8 mouse cellular contexts compared by ENCODE assay signal in the genomic region with DNA sequence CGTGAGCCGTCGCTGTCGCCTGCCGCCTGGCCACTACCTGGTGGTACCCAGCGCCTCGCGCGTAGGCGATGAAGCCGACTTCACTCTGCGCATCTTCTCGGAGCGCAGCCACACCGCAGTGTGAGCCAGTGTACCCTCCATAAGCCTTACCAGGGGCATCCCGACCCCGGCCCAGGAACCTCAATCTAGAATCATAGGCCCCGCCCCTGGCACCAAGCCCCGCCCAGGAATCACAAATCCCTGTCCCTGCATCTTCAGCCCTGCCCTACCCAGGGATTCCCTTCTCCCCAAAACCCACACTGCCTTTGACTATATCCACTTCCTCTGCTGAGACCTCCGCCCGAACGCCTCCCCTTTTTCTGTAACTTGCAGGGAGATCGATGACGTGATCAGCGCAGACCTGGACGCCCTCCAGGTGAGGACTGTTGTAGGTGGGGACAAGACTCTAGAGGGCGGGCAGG. TPM values are rescaled to one million over a fixed set of nuclear protein-coding genes. Genes with fewer than 3 reads are reported as not detected.
A peak's percentile ranks its signal among the peaks of the same experiment; 100 is the strongest.
DNase-seq lines count a peak whose midpoint lies in the region; ATAC-seq lines count a peak whose summit lies in the region.

No protein-coding gene starts in this region.

- peak overlapping the region; percentile 67 for H3K4me2 ChIP-seq in heart, embryonic 12.5 days
- peak overlapping the region; percentile 63 for H3K4me2 ChIP-seq in heart, embryonic 15.5 days

- intact Hi-C loops in heart, postnatal 25 days (cut with DNase I) = no loop called here

- WGBS in heart, embryonic 12.5 days = 3% methylated on average over 27 of the region's 27 CpGs
- WGBS in heart, embryonic 15.5 days = 4% methylated on average over 27 of the region's 27 CpGs
- WGBS in midbrain, embryonic 10.5 days = 3% methylated on average over 27 of the region's 27 CpGs

- H3K27ac ChIP-seq in heart, embryonic 12.5 days (ENCODE audit: poor library complexity, severe bottlenecking) = no peak overlapping the region
- H3K27ac ChIP-seq in heart, embryonic 15.5 days = no peak overlapping the region
- no peak overlapping the region for H3K27ac ChIP-seq in midbrain, embryonic 10.5 days (replicated peaks)

- H3K9me3 ChIP-seq in heart, embryonic 12.5 days (replicated peaks) = no peaks in the 10 kb centered on the region
- H3K9me3 ChIP-seq in heart, embryonic 15.5 days (replicated peaks) = no peaks in the 10 kb centered on the region
- no peaks in the 10 kb centered on the region for H3K9me3 ChIP-seq in midbrain, embryonic 10.5 days (replicated peaks)

- peaks cover 30% of the 10 kb centered on the region for H3K4me1 ChIP-seq in heart, embryonic 12.5 days (replicated peaks)
- H3K4me1 ChIP-seq in heart, embryonic 15.5 days (replicated peaks) = peaks cover 23% of the 10 kb centered on the region
- H3K4me1 ChIP-seq in midbrain, embryonic 10.5 days = peaks cover 12% of the 10 kb centered on the region

- H3K4me3 ChIP-seq in heart, embryonic 12.5 days = peak overlapping the region; percentile 35
- peak overlapping the region; percentile 38 for H3K4me3 ChIP-seq in heart, embryonic 15.5 days
- peak overlapping the region; percentile 45 for H3K4me3 ChIP-seq in midbrain, embryonic 10.5 days

- H3K9ac ChIP-seq in heart, embryonic 12.5 days = peak overlapping the region; percentile 9
- peak overlapping the region; percentile 23; the same call in 1 of the 2 replicates for H3K9ac ChIP-seq in heart, embryonic 15.5 days

- peaks cover 29% of the 10 kb centered on the region for H3K36me3 ChIP-seq in heart, embryonic 12.5 days
- peaks cover 29% of the 10 kb centered on the region for H3K36me3 ChIP-seq in heart, embryonic 15.5 days
- peaks cover 32% of the 10 kb centered on the region for H3K36me3 ChIP-seq in midbrain, embryonic 10.5 days

- peaks cover 40% of the 10 kb centered on the region for H3K27me3 ChIP-seq in heart, embryonic 12.5 days (replicated peaks)
- H3K27me3 ChIP-seq in heart, embryonic 15.5 days = peaks cover 36% of the 10 kb centered on the region; the same call in 1 of the 2 replicates
- H3K27me3 ChIP-seq in midbrain, embryonic 10.5 days (ENCODE audit: low read depth, poor library complexity, severe bottlenecking) = peaks cover 57% of the 10 kb centered on the region

- no peak; the same call in 1 of the 2 replicates for ATAC-seq in heart, embryonic 12.5 days (ENCODE audit: insufficient number of reproducible peaks, low FRiP score)
- ATAC-seq in heart, embryonic 15.5 days (replicated peaks; ENCODE audit: insufficient number of reproducible peaks, insufficient read depth, low FRiP score, low read depth) = no peak

- DNase-seq in heart, postnatal 25 days (ENCODE audit: low spot score) = no peak
- DNase-seq in ZHBTc4 (ENCODE audit: low read depth, low spot score) = peak; percentile 48
- DNase-seq in midbrain, embryonic 10.5 days (ENCODE audit: low spot score) = no peak
- DNase-seq in urinary bladder, adult 18-20 months (ENCODE audit: low spot score in 2 of 2) = no peak
- DNase-seq in frontal cortex, postnatal 10 days (ENCODE audit: low spot score in 2 of 2) = no peak
- no peak for DNase-seq in cerebellum, postnatal 4 days (ENCODE audit: low spot score in 2 of 2)

RNA-seq across cellular contexts. Expression of gene Capn12, which starts 7.5 kb away (rescaled TPM):
- 0.17 and 0.27 TPM in 2 replicates for polyA plus RNA-seq in heart, embryonic 12.5 days (2016; fragmentation: Nextera tagmentation; extraction: Ambion mirVana)
- total RNA-seq in heart, postnatal 25 days (2021) = under 1 TPM; 0.08 to 0.22 TPM
- 0.33 and 0.42 TPM in 2 replicates for polyA plus RNA-seq in heart, embryonic 15.5 days (2015; fragmentation: Nextera tagmentation; extraction: Ambion mirVana)
- 0.15 and 0.31 TPM in 2 replicates for polyA plus RNA-seq in midbrain, embryonic 10.5 days (2016; fragmentation: Nextera tagmentation; extraction: Ambion mirVana)

RNA-seq across cellular contexts. Expression of gene Lgals7, which starts 25.1 kb away (rescaled TPM):
- polyA plus RNA-seq in heart, embryonic 12.5 days (2016; fragmentation: Nextera tagmentation; extraction: Ambion mirVana) = 1.1 and 1.3 TPM in 2 replicates
- 1 to 10 TPM; 1.8 to 1.9 TPM for total RNA-seq in heart, postnatal 25 days (2021)
- polyA plus RNA-seq in heart, embryonic 15.5 days (2015; fragmentation: Nextera tagmentation; extraction: Ambion mirVana) = 1.7 and 2.7 TPM in 2 replicates
- polyA plus RNA-seq in midbrain, embryonic 10.5 days (2016; fragmentation: Nextera tagmentation; extraction: Ambion mirVana) = 0.62 and 0.85 TPM in 2 replicates

RNA-seq across cellular contexts. Expression of gene Lgals4, which starts 55.1 kb away (rescaled TPM):
- 4.2 and 4.4 TPM in 2 replicates for polyA plus RNA-seq in heart, embryonic 12.5 days (2016; fragmentation: Nextera tagmentation; extraction: Ambion mirVana)
- total RNA-seq in heart, postnatal 25 days (2021) = 10 to 100 TPM; 28.9 to 30.7 TPM
- 8.2 and 9.1 TPM in 2 replicates for polyA plus RNA-seq in heart, embryonic 15.5 days (2015; fragmentation: Nextera tagmentation; extraction: Ambion mirVana)
- polyA plus RNA-seq in midbrain, embryonic 10.5 days (2016; fragmentation: Nextera tagmentation; extraction: Ambion mirVana) = 3.1 and 3.7 TPM in 2 replicates
